Mouse (Mus musculus): ENCODE results near the gene Slc9a5. TPM values are rescaled to one million over a fixed set of nuclear protein-coding genes. Genes with fewer than 3 reads are reported as not detected.

Slc9a5 gene
- polyA plus RNA-seq, 1 experiment from 2014 or later, result 1.1 TPM

DNA sequence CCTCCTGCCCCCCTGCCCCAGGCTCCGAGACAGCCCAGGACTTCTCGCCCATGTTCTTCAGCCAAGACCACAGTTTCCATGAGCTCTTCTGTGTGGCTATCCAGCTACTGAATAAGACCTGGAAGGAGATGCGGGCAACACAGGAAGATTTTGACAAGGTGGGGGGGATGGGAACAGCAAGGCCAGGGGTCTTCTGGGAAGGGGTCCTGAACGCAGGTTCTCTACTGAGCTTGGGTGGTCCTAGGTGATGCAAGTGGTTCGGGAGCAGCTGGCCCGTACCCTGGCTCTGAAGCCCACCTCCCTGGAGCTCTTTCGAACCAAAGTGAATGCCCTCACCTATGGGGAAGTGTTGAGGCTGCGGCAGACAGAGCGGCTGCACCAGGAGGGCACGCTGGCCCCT lies 40.2 kb upstream of the Slc9a5 start:
- no peak overlapping the region for H3K4me2 ChIP-seq (ENCODE audit: low read depth, low read length)
- no peak for ATAC-seq (replicated peaks; ENCODE audit: extremely low read depth, insufficient read depth, low FRiP score)
- H3K9me3 ChIP-seq (replicated peaks; ENCODE audit: control insufficient read depth, low read length), result no peaks in the 10 kb centered on the region
- H3K27ac ChIP-seq (ENCODE audit: low read length), result no peak overlapping the region
- H3K9ac ChIP-seq (ENCODE audit: low read length), result no peak overlapping the region
- H3K27me3 ChIP-seq (ENCODE audit: control insufficient read depth, insufficient read depth, low read length), result no peaks in the 10 kb centered on the region
- peaks cover 37% of the 10 kb centered on the region for H3K4me1 ChIP-seq (ENCODE audit: control insufficient read depth, insufficient read depth, low read length)
- WGBS, result 94% methylated on average over 10 of the region's 10 CpGs
- H3K4me3 ChIP-seq (ENCODE audit: low read length), result no peak overlapping the region
- H3K36me3 ChIP-seq (ENCODE audit: control insufficient read depth, insufficient read depth), result peaks cover 13% of the 10 kb centered on the region

DNA sequence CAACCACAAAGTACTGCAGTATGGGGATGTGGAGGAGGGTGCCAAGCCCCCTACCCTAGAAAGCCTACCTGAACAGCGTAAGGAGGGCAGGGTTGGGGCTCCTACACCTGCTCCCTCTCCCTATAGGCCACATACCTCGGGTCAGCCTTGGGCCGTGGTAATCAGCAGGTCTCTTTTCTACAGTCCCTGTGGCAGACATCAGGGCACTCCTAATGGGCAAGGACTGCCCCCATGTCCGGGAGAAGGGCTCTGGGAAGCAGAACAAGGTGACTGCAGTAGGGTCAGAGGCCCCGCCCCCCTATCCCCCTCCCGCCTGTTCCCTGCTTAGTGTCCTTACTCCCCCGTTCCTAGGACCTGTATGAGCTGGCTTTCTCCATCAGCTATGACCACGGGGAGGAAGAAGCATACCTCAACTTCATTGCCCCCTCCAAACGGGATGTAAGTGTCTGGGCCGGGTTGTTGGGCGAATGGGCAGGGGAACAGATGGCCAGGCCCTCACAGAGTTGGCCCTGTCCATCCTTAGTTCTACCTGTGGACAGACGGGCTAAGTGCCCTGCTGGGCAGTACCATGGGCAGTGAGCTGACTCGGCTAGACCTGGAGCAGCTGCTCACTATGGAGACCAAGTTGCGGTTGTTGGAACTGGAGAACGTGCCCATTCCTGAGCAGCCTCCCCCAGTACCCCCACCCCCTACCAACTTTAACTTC lies 39.3 kb upstream of the Slc9a5 start:
- H3K4me3 ChIP-seq (ENCODE audit: low read length), result no peak overlapping the region
- no peak overlapping the region for H3K27ac ChIP-seq (ENCODE audit: low read length)
- 79% methylated on average over 15 of the region's 15 CpGs for WGBS
- H3K36me3 ChIP-seq (ENCODE audit: control insufficient read depth, insufficient read depth), result peaks cover 10% of the 10 kb centered on the region
- H3K9ac ChIP-seq (ENCODE audit: low read length), result no peak overlapping the region
- peaks cover 38% of the 10 kb centered on the region for H3K4me1 ChIP-seq (ENCODE audit: control insufficient read depth, insufficient read depth, low read length)
- ATAC-seq (replicated peaks; ENCODE audit: extremely low read depth, insufficient read depth, low FRiP score), result no peak
- no peaks in the 10 kb centered on the region for H3K27me3 ChIP-seq (ENCODE audit: control insufficient read depth, insufficient read depth, low read length)
- no peaks in the 10 kb centered on the region for H3K9me3 ChIP-seq (replicated peaks; ENCODE audit: control insufficient read depth, low read length)
- no peak overlapping the region for H3K4me2 ChIP-seq (ENCODE audit: low read depth, low read length)

DNA sequence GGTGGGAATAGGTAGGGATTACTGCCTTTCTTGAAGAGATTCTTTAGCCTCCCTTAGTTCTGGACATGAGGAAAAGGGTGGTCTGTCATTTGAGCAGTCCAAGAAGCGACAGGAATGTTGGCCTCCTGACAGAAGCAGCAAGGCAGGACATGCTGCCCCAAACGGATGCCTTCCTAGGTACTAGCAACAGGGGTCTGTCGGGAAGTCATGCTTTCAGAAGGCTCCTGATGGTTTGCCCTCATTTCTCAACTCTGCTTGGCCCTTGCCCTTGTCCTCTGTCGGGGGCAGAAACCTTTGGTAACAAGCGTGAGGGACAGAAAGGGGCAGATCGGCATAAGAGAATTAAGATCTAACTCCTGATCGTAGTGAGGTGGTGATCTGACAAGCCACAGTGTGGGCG lies 38.5 kb upstream of the Slc9a5 start:
- Histone ChIP-seq H3K27me3 (ENCODE audit: control insufficient read depth, insufficient read depth, low read length) (no peaks in the 10 kb centered on the region), H3K4me1 (ENCODE audit: control insufficient read depth, insufficient read depth, low read length) (peaks cover 34% of the 10 kb centered on the region), H3K36me3 (ENCODE audit: control insufficient read depth, insufficient read depth) (peaks cover 11% of the 10 kb centered on the region), H3K9ac (ENCODE audit: low read length) (no peak overlapping the region), H3K4me2 (ENCODE audit: low read depth, low read length) (no peak overlapping the region), H3K27ac (ENCODE audit: low read length) (no peak overlapping the region), H3K4me3 (ENCODE audit: low read length) (no peak overlapping the region), H3K9me3 (replicated peaks; ENCODE audit: control insufficient read depth, low read length) (no peaks in the 10 kb centered on the region)
- WGBS, result 80% methylated on average over 8 of the region's 8 CpGs
- no peak for ATAC-seq (replicated peaks; ENCODE audit: extremely low read depth, insufficient read depth, low FRiP score)

DNA sequence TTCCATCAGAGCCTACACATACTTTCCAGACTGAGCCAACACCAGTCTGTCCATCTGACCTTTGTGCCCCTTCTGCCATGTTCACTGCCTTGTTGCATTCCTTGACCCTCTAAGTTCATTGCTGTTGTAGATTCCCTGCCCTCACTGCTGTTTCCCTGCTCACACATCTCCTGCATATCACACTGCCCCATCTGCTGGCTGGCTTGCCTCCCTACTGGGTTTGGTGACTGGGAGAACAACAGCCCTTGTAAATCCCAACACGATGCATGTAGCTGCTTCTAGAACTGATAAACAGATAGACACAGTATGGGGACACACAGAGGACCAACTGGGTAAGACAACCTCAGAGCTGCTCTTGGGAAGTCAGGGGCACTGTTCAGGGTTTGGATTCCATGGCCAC lies 36.9 kb upstream of the Slc9a5 start:
- Histone ChIP-seq H3K36me3 (ENCODE audit: control insufficient read depth, insufficient read depth) (peaks cover 11% of the 10 kb centered on the region), H3K4me1 (ENCODE audit: control insufficient read depth, insufficient read depth, low read length) (peaks cover 24% of the 10 kb centered on the region), H3K9ac (ENCODE audit: low read length) (no peak overlapping the region), H3K27ac (ENCODE audit: low read length) (no peak overlapping the region), H3K4me3 (ENCODE audit: low read length) (no peak overlapping the region), H3K4me2 (ENCODE audit: low read depth, low read length) (no peak overlapping the region), H3K9me3 (replicated peaks; ENCODE audit: control insufficient read depth, low read length) (no peaks in the 10 kb centered on the region), H3K27me3 (ENCODE audit: control insufficient read depth, insufficient read depth, low read length) (no peaks in the 10 kb centered on the region)
- ATAC-seq (replicated peaks; ENCODE audit: extremely low read depth, insufficient read depth, low FRiP score), result no peak
- 83% methylated on average over 1 of the region's 1 CpGs for WGBS

DNA sequence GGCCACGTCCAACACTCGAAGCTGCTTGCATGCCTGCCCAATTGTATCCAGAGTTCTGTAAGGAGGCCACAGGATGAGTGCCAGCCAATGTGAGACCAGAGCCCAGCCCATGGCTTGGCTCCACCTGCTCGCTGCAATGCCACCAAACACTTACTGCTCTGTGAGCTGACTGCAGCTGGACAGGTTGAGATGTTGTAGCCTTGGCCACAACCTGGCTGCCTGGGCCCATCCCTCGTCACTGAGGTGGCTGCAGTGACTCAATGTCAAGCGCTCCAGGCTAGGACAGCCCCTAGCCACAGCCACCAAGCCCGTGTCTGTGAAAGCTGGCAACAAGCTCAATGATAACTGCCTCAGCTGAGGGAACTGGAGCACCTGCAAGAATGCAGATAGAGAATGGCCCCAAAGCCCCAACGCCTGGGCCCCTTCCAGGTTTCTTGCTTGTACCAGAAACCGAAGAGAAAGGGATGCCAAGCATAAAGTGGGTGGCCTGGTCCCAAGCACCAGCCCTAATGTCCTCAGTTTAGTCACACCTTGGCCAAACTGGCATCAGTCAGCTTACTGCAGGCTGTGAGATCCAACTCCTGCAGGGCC lies 35.7 kb upstream of the Slc9a5 start:
- H3K36me3 ChIP-seq (ENCODE audit: control insufficient read depth, insufficient read depth), result peaks cover 9% of the 10 kb centered on the region
- no peak overlapping the region for H3K9ac ChIP-seq (ENCODE audit: low read length)
- peaks cover 26% of the 10 kb centered on the region for H3K4me1 ChIP-seq (ENCODE audit: control insufficient read depth, insufficient read depth, low read length)
- no peak overlapping the region for H3K4me2 ChIP-seq (ENCODE audit: low read depth, low read length)
- H3K27me3 ChIP-seq (ENCODE audit: control insufficient read depth, insufficient read depth, low read length), result no peaks in the 10 kb centered on the region
- 67% methylated on average over 8 of the region's 8 CpGs for WGBS
- no peak overlapping the region for H3K4me3 ChIP-seq (ENCODE audit: low read length)
- H3K9me3 ChIP-seq (replicated peaks; ENCODE audit: control insufficient read depth, low read length), result no peaks in the 10 kb centered on the region
- 0 out of 2 replicates have a peak overlapping the region, but pooled peaks have one; percentile 32 for H3K27ac ChIP-seq (ENCODE audit: low read length)
- no peak for ATAC-seq (replicated peaks; ENCODE audit: extremely low read depth, insufficient read depth, low FRiP score)

DNA sequence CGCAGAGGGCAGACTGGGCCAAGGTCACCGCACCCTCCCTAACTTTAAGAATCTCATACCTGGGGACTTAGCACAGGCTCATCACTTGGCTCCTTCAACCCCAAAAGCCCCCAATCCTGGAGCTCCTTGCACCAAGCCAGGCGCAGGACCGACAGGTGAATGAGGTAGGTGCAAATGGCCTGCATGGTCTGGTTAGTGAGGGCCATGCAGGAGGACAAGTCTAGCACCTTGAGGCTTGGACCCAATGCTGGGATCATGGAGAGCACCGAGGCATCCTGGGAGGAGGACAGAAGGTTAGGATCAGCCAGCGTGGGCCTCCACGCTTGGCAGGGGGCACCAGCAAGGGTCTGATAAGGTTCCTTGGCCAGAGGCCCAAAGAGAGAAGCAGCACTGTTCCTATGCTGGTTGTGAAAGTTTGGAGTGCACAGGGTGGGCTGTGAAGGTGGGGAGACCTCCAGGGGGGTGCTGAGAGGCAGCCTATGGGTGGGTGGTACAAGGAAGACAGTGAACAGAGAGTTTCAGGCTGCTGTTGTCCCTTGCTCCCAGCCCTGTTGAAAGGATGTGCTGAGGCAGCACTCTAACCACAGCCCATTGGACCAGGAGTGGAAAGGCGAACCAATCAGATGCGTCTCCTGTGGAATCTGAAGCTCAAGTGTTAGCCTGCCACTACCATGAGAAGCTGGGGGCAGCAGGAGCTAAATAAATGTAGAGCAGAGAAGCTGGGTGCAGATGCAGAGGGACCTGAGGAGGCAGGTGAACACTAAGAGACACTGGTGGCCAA lies 34.8 kb upstream of the Slc9a5 start:
- Histone ChIP-seq H3K27ac (ENCODE audit: low read length) (peak overlapping the region; percentile 32; the same call in 1 of the 2 replicates), H3K4me2 (ENCODE audit: low read depth, low read length) (no peak overlapping the region), H3K9me3 (replicated peaks; ENCODE audit: control insufficient read depth, low read length) (no peaks in the 10 kb centered on the region), H3K36me3 (ENCODE audit: control insufficient read depth, insufficient read depth) (peaks cover 6% of the 10 kb centered on the region), H3K4me3 (ENCODE audit: low read length) (no peak overlapping the region), H3K4me1 (ENCODE audit: control insufficient read depth, insufficient read depth, low read length) (peaks cover 27% of the 10 kb centered on the region), H3K9ac (ENCODE audit: low read length) (no peak overlapping the region), H3K27me3 (ENCODE audit: control insufficient read depth, insufficient read depth, low read length) (no peaks in the 10 kb centered on the region)
- WGBS, result 56% methylated on average over 9 of the region's 9 CpGs
- peak; percentile 50 for ATAC-seq (replicated peaks; ENCODE audit: extremely low read depth, insufficient read depth, low FRiP score)

DNA sequence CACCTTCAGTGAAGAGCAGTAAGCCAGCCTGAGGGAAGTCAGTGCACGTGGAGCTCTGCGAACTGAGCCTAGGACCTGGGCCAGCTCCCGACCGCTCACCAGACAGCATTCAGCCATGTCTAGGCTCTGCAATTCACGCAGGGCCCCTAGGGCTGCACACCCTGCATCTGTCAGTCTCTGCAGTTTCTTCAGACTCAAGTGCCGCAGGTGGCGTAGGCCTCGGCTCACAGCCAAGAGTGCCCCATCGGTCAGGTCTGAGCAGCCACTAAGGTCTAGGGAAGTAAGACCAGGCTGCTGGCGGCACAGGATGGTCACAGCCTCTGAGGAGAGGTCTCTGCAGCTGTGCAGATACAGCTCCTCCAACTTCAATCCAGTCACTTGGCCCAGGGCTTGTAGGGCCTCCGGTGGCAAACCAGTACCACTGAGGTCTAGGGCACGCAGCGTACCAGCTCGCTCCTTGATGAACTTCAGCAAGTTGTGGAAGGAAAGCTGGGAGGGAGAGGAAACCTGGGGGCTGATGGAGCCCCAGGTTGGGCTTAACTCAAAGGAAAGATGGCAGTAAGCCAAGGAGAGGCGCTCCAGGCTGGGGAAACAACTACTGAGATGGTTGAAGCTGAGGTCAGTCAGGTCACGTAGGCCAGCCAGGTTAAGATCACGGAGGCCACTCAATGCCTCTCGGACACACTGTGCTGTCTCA lies 33.4 kb upstream of the Slc9a5 start:
- H3K9ac ChIP-seq (ENCODE audit: low read length), result no peak overlapping the region
- H3K4me1 ChIP-seq (ENCODE audit: control insufficient read depth, insufficient read depth, low read length), result peaks cover 27% of the 10 kb centered on the region
- H3K9me3 ChIP-seq (replicated peaks; ENCODE audit: control insufficient read depth, low read length), result no peaks in the 10 kb centered on the region
- H3K27me3 ChIP-seq (ENCODE audit: control insufficient read depth, insufficient read depth, low read length), result no peaks in the 10 kb centered on the region
- no peak overlapping the region for H3K27ac ChIP-seq (ENCODE audit: low read length)
- no peak for ATAC-seq (replicated peaks; ENCODE audit: extremely low read depth, insufficient read depth, low FRiP score)
- no peak overlapping the region for H3K4me2 ChIP-seq (ENCODE audit: low read depth, low read length)
- 75% methylated on average over 18 of the region's 18 CpGs for WGBS
- H3K36me3 ChIP-seq (ENCODE audit: control insufficient read depth, insufficient read depth), result peaks cover 6% of the 10 kb centered on the region; the same call in 1 of the 2 replicates
- no peak overlapping the region for H3K4me3 ChIP-seq (ENCODE audit: low read length)

DNA sequence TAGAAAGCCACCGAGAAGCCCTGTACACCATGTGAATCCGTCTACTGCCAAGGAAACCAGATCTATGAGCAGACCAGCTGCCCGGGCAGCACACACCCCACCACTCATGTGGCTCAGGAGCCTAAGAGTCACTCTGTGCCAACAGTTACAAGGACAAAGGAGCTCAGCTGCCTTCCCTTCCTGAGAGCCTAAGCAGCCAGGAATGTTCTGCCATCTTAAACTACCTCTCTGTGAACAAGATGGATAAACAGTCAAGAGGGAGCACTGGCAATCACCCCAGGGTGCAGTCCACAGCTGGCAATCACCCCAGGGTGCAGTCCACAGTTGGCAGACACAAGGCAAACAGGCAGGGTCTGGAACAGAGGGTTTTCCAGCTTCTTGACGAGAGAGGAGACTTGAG lies 30.7 kb upstream of the Slc9a5 start:
- Histone ChIP-seq H3K4me1 (ENCODE audit: control insufficient read depth, insufficient read depth, low read length) (peaks cover 26% of the 10 kb centered on the region), H3K27ac (ENCODE audit: low read length) (peak overlapping the region; percentile 61), H3K36me3 (ENCODE audit: control insufficient read depth, insufficient read depth) (peaks cover 7% of the 10 kb centered on the region), H3K4me3 (ENCODE audit: low read length) (no peak overlapping the region), H3K9ac (ENCODE audit: low read length) (no peak overlapping the region), H3K4me2 (ENCODE audit: low read depth, low read length) (no peak overlapping the region), H3K9me3 (replicated peaks; ENCODE audit: control insufficient read depth, low read length) (no peaks in the 10 kb centered on the region), H3K27me3 (ENCODE audit: control insufficient read depth, insufficient read depth, low read length) (no peaks in the 10 kb centered on the region)
- WGBS, result 79% methylated on average over 4 of the region's 4 CpGs
- no peak for ATAC-seq (replicated peaks; ENCODE audit: extremely low read depth, insufficient read depth, low FRiP score)
